Mouse (Mus musculus): ENCODE measurements around the gene Olfr1412. TPM values are rescaled to one million over a fixed set of nuclear protein-coding genes. Genes with fewer than 3 reads are reported as not detected.
A peak's percentile ranks its signal among the peaks of the same experiment; 100 is the strongest.

Gene Olfr1412
- polyA plus RNA-seq, 1 experiment from 2014 or later: not detected

- Histone ChIP-seq H3K27me3 (replicated peaks) (peaks cover 3% of the 10 kb centered on the region), H3K4me2 (no peak overlapping the region), H3K36me3 (no peaks in the 10 kb centered on the region), H3K9ac (replicated peaks) (no peak overlapping the region), H3K4me3 (replicated peaks) (no peak overlapping the region), H3K9me3 (replicated peaks) (no peaks in the 10 kb centered on the region), H3K4me1 (no peaks in the 10 kb centered on the region), H3K27ac (replicated peaks) (no peak overlapping the region)
- 82% methylated on average over 1 of the region's 1 CpGs for WGBS
- no peak for ATAC-seq (ENCODE audit: low FRiP score)
These were observed 30.5 kb downstream of the Olfr1412 start for GRCm38 (mm10) chr1:92616046-92616445.

- WGBS: 41% methylated on average over 2 of the region's 2 CpGs
- H3K4me2 ChIP-seq: no peak within 1 kb of the TSS
- no peaks in the 10 kb centered on the region for H3K9me3 ChIP-seq (replicated peaks)
- no peak within 1 kb of the TSS for H3K9ac ChIP-seq (replicated peaks)
- no peak for ATAC-seq (ENCODE audit: low FRiP score)
- H3K36me3 ChIP-seq: no peaks in the 10 kb centered on the region
- no peaks in the 10 kb centered on the region for H3K4me1 ChIP-seq
- no peak within 1 kb of the TSS for H3K4me3 ChIP-seq (replicated peaks)
- H3K27ac ChIP-seq (replicated peaks): no peak within 1 kb of the TSS
- H3K27me3 ChIP-seq (replicated peaks): no peaks in the 10 kb centered on the region; the same call in none of the 2 replicates
These were observed 31.9 kb downstream of the Olfr1412 start, which contains the start of gene Olfr12 for GRCm38 (mm10) chr1:92617488-92617887. TSS of gene Olfr12 (plus strand) at chr1:92617788.

GRCm38 (mm10) chr1:92618360-92618759 is 32.8 kb downstream of the Olfr1412 start:
- no peak for ATAC-seq (ENCODE audit: low FRiP score)
- Histone ChIP-seq H3K27ac (replicated peaks) (no peak overlapping the region), H3K9me3 (replicated peaks) (no peaks in the 10 kb centered on the region), H3K4me3 (replicated peaks) (no peak overlapping the region), H3K27me3 (replicated peaks) (no peaks in the 10 kb centered on the region; the same call in 1 of the 2 replicates), H3K9ac (replicated peaks) (no peak overlapping the region), H3K36me3 (no peaks in the 10 kb centered on the region), H3K4me1 (no peaks in the 10 kb centered on the region), H3K4me2 (no peak overlapping the region)
- WGBS: 68% methylated on average over 4 of the region's 4 CpGs

GRCm38 (mm10) chr1:92628227-92628626 is 42.6 kb downstream of the Olfr1412 start:
- 36% methylated on average over 4 of the region's 4 CpGs for WGBS
- H3K9ac ChIP-seq (replicated peaks): no peak overlapping the region
- no peak for ATAC-seq (ENCODE audit: low FRiP score)

GRCm38 (mm10) chr1:92632196-92632595 is 46.6 kb downstream of the Olfr1412 start:
- H3K4me3 ChIP-seq (replicated peaks): no peak overlapping the region
- peaks cover 17% of the 10 kb centered on the region for H3K36me3 ChIP-seq
- H3K9me3 ChIP-seq (replicated peaks): no peaks in the 10 kb centered on the region
- H3K27ac ChIP-seq (replicated peaks): no peak overlapping the region
- H3K9ac ChIP-seq (replicated peaks): no peak overlapping the region
- H3K4me2 ChIP-seq: no peak overlapping the region
- H3K27me3 ChIP-seq (replicated peaks): no peaks in the 10 kb centered on the region
- no peak for ATAC-seq (ENCODE audit: low FRiP score)
- WGBS: 86% methylated on average over 5 of the region's 5 CpGs
- peaks cover 11% of the 10 kb centered on the region; the same call in 1 of the 2 replicates for H3K4me1 ChIP-seq

More at GRCm38 (mm10) chr1:92628227-92628626, 42.6 kb downstream of the Olfr1412 start:
- Histone ChIP-seq H3K36me3 (no peaks in the 10 kb centered on the region), H3K9me3 (replicated peaks) (no peaks in the 10 kb centered on the region), H3K4me2 (no peak overlapping the region), H3K27me3 (replicated peaks) (no peaks in the 10 kb centered on the region), H3K27ac (replicated peaks) (no peak overlapping the region), H3K4me3 (replicated peaks) (no peak overlapping the region), H3K4me1 (peaks cover 6% of the 10 kb centered on the region; the same call in 1 of the 2 replicates)

- 70% methylated on average over 6 of the region's 6 CpGs for WGBS
- Histone ChIP-seq H3K4me1 (0 out of 2 replicates have a peak, but pooled peaks cover 9% of the 10 kb centered on the region), H3K36me3 (peaks cover 24% of the 10 kb centered on the region), H3K4me2 (no peak overlapping the region), H3K9me3 (replicated peaks) (no peaks in the 10 kb centered on the region), H3K27ac (replicated peaks) (no peak overlapping the region), H3K4me3 (replicated peaks) (no peak overlapping the region), H3K27me3 (replicated peaks) (no peaks in the 10 kb centered on the region), H3K9ac (replicated peaks) (no peak overlapping the region)
- ATAC-seq (ENCODE audit: low FRiP score): no peak
These were observed 47.4 kb downstream of the Olfr1412 start for GRCm38 (mm10) chr1:92632948-92633347.

GRCm38 (mm10) chr1:92633726-92634125 is 48.1 kb downstream of the Olfr1412 start:
- Histone ChIP-seq H3K27ac (replicated peaks) (no peak overlapping the region), H3K27me3 (replicated peaks) (no peaks in the 10 kb centered on the region), H3K4me3 (replicated peaks) (no peak overlapping the region), H3K9me3 (replicated peaks) (no peaks in the 10 kb centered on the region), H3K4me1 (peaks cover 8% of the 10 kb centered on the region; the same call in 1 of the 2 replicates), H3K36me3 (peaks cover 32% of the 10 kb centered on the region), H3K4me2 (no peak overlapping the region), H3K9ac (replicated peaks) (no peak overlapping the region)
- 89% methylated on average over 8 of the region's 8 CpGs for WGBS
- ATAC-seq (ENCODE audit: low FRiP score): no peak

- H3K4me2 ChIP-seq: no peak overlapping the region
These were observed 49.0 kb downstream of the Olfr1412 start for GRCm38 (mm10) chr1:92634569-92634968.

GRCm38 (mm10) chr1:92634976-92635599 is 49.5 kb downstream of the Olfr1412 start:
- WGBS: 64% methylated on average over 4 of the region's 4 CpGs
- H3K4me1 ChIP-seq: peaks cover 20% of the 10 kb centered on the region
- no peak overlapping the region for H3K4me3 ChIP-seq (replicated peaks)
- no peak overlapping the region for H3K9ac ChIP-seq (replicated peaks)
- H3K9me3 ChIP-seq (replicated peaks): no peaks in the 10 kb centered on the region
- no peak overlapping the region for H3K27ac ChIP-seq (replicated peaks)
- H3K27me3 ChIP-seq (replicated peaks): no peaks in the 10 kb centered on the region
- peaks cover 36% of the 10 kb centered on the region for H3K36me3 ChIP-seq
- peak; percentile 72 for ATAC-seq (ENCODE audit: low FRiP score)
- no peak overlapping the region for H3K4me2 ChIP-seq

More at GRCm38 (mm10) chr1:92634569-92634968, 49.0 kb downstream of the Olfr1412 start:
- Histone ChIP-seq H3K27ac (replicated peaks) (no peak overlapping the region), H3K4me3 (replicated peaks) (no peak overlapping the region), H3K9me3 (replicated peaks) (no peaks in the 10 kb centered on the region), H3K4me1 (peaks cover 15% of the 10 kb centered on the region), H3K9ac (replicated peaks) (no peak overlapping the region), H3K36me3 (peaks cover 36% of the 10 kb centered on the region), H3K27me3 (replicated peaks) (no peaks in the 10 kb centered on the region)
- 70% methylated on average over 1 of the region's 1 CpGs for WGBS
- ATAC-seq (ENCODE audit: low FRiP score): no peak

GRCm38 (mm10) chr1:92636015-92636414 is 50.4 kb downstream of the Olfr1412 start:
- H3K4me1 ChIP-seq: peaks cover 30% of the 10 kb centered on the region
- 91% methylated on average over 8 of the region's 8 CpGs for WGBS
- H3K4me2 ChIP-seq: no peak overlapping the region
- H3K36me3 ChIP-seq: peaks cover 36% of the 10 kb centered on the region
- 0 out of 2 replicates have a peak overlapping the region, but pooled peaks have one; percentile 23 for H3K27ac ChIP-seq (replicated peaks)
- no peak overlapping the region for H3K4me3 ChIP-seq (replicated peaks)
- H3K27me3 ChIP-seq (replicated peaks): no peaks in the 10 kb centered on the region
- no peaks in the 10 kb centered on the region for H3K9me3 ChIP-seq (replicated peaks)
- ATAC-seq (ENCODE audit: low FRiP score): no peak
- H3K9ac ChIP-seq (replicated peaks): no peak overlapping the region

- Histone ChIP-seq H3K4me3 (replicated peaks) (no peak overlapping the region), H3K27ac (replicated peaks) (no peak overlapping the region), H3K36me3 (peaks cover 36% of the 10 kb centered on the region), H3K9ac (replicated peaks) (no peak overlapping the region), H3K27me3 (replicated peaks) (no peaks in the 10 kb centered on the region), H3K4me1 (peaks cover 32% of the 10 kb centered on the region), H3K9me3 (replicated peaks) (no peaks in the 10 kb centered on the region), H3K4me2 (no peak overlapping the region)
- WGBS: 96% methylated on average over 11 of the region's 11 CpGs
- ATAC-seq (ENCODE audit: low FRiP score): no peak
These were observed 51.1 kb downstream of the Olfr1412 start for GRCm38 (mm10) chr1:92636676-92637075.

- Histone ChIP-seq H3K27me3 (replicated peaks) (no peaks in the 10 kb centered on the region), H3K4me1 (peaks cover 39% of the 10 kb centered on the region), H3K9me3 (replicated peaks) (no peaks in the 10 kb centered on the region), H3K4me3 (replicated peaks) (no peak overlapping the region), H3K9ac (replicated peaks) (no peak overlapping the region), H3K4me2 (no peak overlapping the region), H3K27ac (replicated peaks) (no peak overlapping the region), H3K36me3 (peaks cover 36% of the 10 kb centered on the region)
- no peak for ATAC-seq (ENCODE audit: low FRiP score)
- WGBS: 93% methylated on average over 15 of the region's 15 CpGs
These were observed 52.1 kb downstream of the Olfr1412 start for GRCm38 (mm10) chr1:92637501-92638172.

Measured in neural tube, embryonic 15.5 days (tissue).